Mouse (Mus musculus): ENCODE results near the gene Eif3d.

DNA sequence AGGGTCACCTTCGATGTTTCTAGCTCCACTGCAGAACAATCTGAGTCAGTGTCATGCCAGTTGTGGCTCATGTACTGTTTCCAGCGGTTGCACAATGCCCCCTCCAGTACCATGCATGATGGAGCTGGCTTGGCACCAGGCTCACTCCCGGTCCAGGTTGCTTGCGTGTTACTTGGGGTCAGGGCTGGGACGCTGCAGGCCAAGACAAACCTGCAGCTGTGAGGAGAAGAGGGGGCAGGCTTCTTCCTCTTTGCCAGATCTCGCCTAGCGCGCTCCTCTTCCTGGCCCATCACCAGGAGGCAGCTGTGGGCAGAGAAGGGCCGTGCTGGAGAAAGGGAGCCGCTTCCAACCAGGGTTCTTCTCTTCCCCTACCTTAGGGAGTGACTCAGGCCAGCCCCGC, 36.3 kb downstream of the Eif3d start:
- TF ChIP-seq CTCF (IDR thresholded peaks at IDR 0.05; ENCODE audit: low read depth, low read length) (no peak), EP300 (IDR thresholded peaks at IDR 0.05; ENCODE audit: insufficient read depth, low read depth, low read length) (no peak), POLR2A (IDR thresholded peaks at IDR 0.05; ENCODE audit: insufficient read depth, low read length) (no peak)

Data from ES-Bruce4 (cell line).